In genomic region chr17:67073580-67073979, GRCm38 (mm10) we compare ENCODE assay signal across 13 mouse cellular contexts.
DNase-seq lines count a peak whose midpoint lies in the region; ATAC-seq and TF ChIP-seq lines count a peak whose summit lies in the region.
"Had no signal": no experiment of that assay in that cellular context is flagged by ENCODE, and none has a peak within 500 bp of the region (broad histone marks: within the 10 kb centered on the region; RNA-seq: fewer than 3 reads in every experiment).

No protein-coding gene starts in this region.

- H3K36me3 ChIP-seq in forebrain, embryonic 14.5 days (ENCODE audit: control insufficient read depth, insufficient read depth, low read length) = no peaks in the 10 kb centered on the region
- no peaks in the 10 kb centered on the region for H3K36me3 ChIP-seq in forebrain, embryonic 11.5 days (ENCODE audit: control insufficient read depth, insufficient read depth, low read length)
- no peaks in the 10 kb centered on the region for H3K36me3 ChIP-seq in hindbrain, postnatal 0 days (ENCODE audit: insufficient read depth, low read length)
- H3K36me3 ChIP-seq: limb, embryonic 13.5 days had no signal

- H3K9me3 ChIP-seq in forebrain, embryonic 14.5 days (replicated peaks; ENCODE audit: control insufficient read depth, low read length) = no peaks in the 10 kb centered on the region
- H3K9me3 ChIP-seq in forebrain, embryonic 11.5 days (ENCODE audit: control insufficient read depth, low read length) = no peaks in the 10 kb centered on the region
- H3K9me3 ChIP-seq in hindbrain, postnatal 0 days (ENCODE audit: low read length) = no peaks in the 10 kb centered on the region
- H3K9me3 ChIP-seq: limb, embryonic 13.5 days had no signal

- TF ChIP-seq CTCF in hindbrain, postnatal 0 days (IDR thresholded peaks at IDR 0.05; ENCODE audit: low read depth) = no peak

- WGBS in forebrain, embryonic 14.5 days = 29% methylated on average over 4 of the region's 4 CpGs
- 73% methylated on average over 4 of the region's 4 CpGs for WGBS in forebrain, embryonic 11.5 days
- 21% methylated on average over 4 of the region's 4 CpGs for WGBS in hindbrain, postnatal 0 days

- H3K27ac ChIP-seq in forebrain, embryonic 14.5 days (ENCODE audit: low read depth, low read length) = peak overlapping the region; percentile 17
- no peak overlapping the region for H3K27ac ChIP-seq in forebrain, embryonic 11.5 days (ENCODE audit: low read depth, low read length)
- peak overlapping the region; percentile 48; the same call in 1 of the 2 replicates for H3K27ac ChIP-seq in hindbrain, postnatal 0 days
- H3K27ac ChIP-seq: limb, embryonic 13.5 days had no signal

- peak; percentile 49; the same call in 1 of the 2 replicates for ATAC-seq in forebrain, embryonic 14.5 days
- no peak for ATAC-seq in forebrain, embryonic 11.5 days (replicated peaks; ENCODE audit: low FRiP score)
- no peak for ATAC-seq in hindbrain, postnatal 0 days

- no peaks in the 10 kb centered on the region for H3K27me3 ChIP-seq in forebrain, embryonic 14.5 days (replicated peaks; ENCODE audit: control insufficient read depth, insufficient read depth, low read length)
- H3K27me3 ChIP-seq in forebrain, embryonic 11.5 days (ENCODE audit: control insufficient read depth, insufficient read depth, low read length) = no peaks in the 10 kb centered on the region
- H3K27me3 ChIP-seq in hindbrain, postnatal 0 days (ENCODE audit: insufficient read depth, low read length) = no peaks in the 10 kb centered on the region
- H3K27me3 ChIP-seq: limb, embryonic 13.5 days had no signal

- no peak overlapping the region for H3K4me2 ChIP-seq in forebrain, embryonic 14.5 days (ENCODE audit: low read length)
- H3K4me2 ChIP-seq in forebrain, embryonic 11.5 days (ENCODE audit: low read depth, low read length, severe bottlenecking) = no peak overlapping the region
- H3K4me2 ChIP-seq in hindbrain, postnatal 0 days (ENCODE audit: low read depth, low read length) = peak overlapping the region; percentile 14; the same call in 1 of the 2 replicates
- H3K4me2 ChIP-seq: limb, embryonic 13.5 days had no signal

- peak; percentile 52 for DNase-seq in forebrain, embryonic 14.5 days (ENCODE audit: low spot score)
- no peak for DNase-seq in forebrain, embryonic 11.5 days (ENCODE audit: low spot score)
- peak; percentile 74 for DNase-seq in Muller cell, postnatal 12 days (ENCODE audit: inconsistent ontology term)
- DNase-seq in cerebellum, adult 9-11 months = peak; percentile 40
- DNase-seq in hindbrain, postnatal 0 days (ENCODE audit: low spot score) = peak; percentile 58
- DNase-seq in heart, adult 18-20 months = no peak
- no peak for DNase-seq in embryo, embryonic 10.5 days (ENCODE audit: low spot score)
- no peak for DNase-seq in gastrocnemius, adult 18-20 months (ENCODE audit: low spot score)
- DNase-seq: kidney, adult 18-20 months; kidney, postnatal 36 days; lung, adult 18-20 months; retina, postnatal 1 day had no signal

- H3K4me3 ChIP-seq in forebrain, embryonic 14.5 days (ENCODE audit: low read depth, low read length) = no peak overlapping the region
- H3K4me3 ChIP-seq in forebrain, embryonic 11.5 days (ENCODE audit: low read depth, low read length) = no peak overlapping the region
- no peak overlapping the region for H3K4me3 ChIP-seq in hindbrain, postnatal 0 days (ENCODE audit: low read length)
- H3K4me3 ChIP-seq: limb, embryonic 13.5 days had no signal

- no peak overlapping the region for H3K9ac ChIP-seq in forebrain, embryonic 14.5 days (ENCODE audit: low read length)
- H3K9ac ChIP-seq in forebrain, embryonic 11.5 days (ENCODE audit: low read length) = no peak overlapping the region
- no peak overlapping the region for H3K9ac ChIP-seq in hindbrain, postnatal 0 days (replicated peaks; ENCODE audit: low read length)
- H3K9ac ChIP-seq: limb, embryonic 13.5 days had no signal

- peaks cover 11% of the 10 kb centered on the region for H3K4me1 ChIP-seq in forebrain, embryonic 14.5 days (ENCODE audit: control insufficient read depth, insufficient read depth, low read length)
- no peaks in the 10 kb centered on the region for H3K4me1 ChIP-seq in forebrain, embryonic 11.5 days (replicated peaks; ENCODE audit: control insufficient read depth, insufficient read depth, low read length)
- peaks cover 24% of the 10 kb centered on the region for H3K4me1 ChIP-seq in hindbrain, postnatal 0 days (ENCODE audit: insufficient read depth, low read length)

Comparison
In these comparisons a context has a peak if more than half of its experiments do, and no peak if none do; other contexts are left out.
1. DNase-seq: peak in forebrain, embryonic 14.5 days (single experiment), Muller cell, postnatal 12 days (single experiment), cerebellum, adult 9-11 months (single experiment) and hindbrain, postnatal 0 days (single experiment); none in forebrain, embryonic 11.5 days (single experiment), heart, adult 18-20 months (0 of 2), embryo, embryonic 10.5 days (single experiment) and gastrocnemius, adult 18-20 months (single experiment).